Mouse (Mus musculus) liver, embryonic 16.5 days (tissue): ENCODE data around the gene Dgkd. TPM values are rescaled to one million over a fixed set of nuclear protein-coding genes. Genes with fewer than 3 reads are reported as not detected.
A peak's percentile ranks its signal among the peaks of the same experiment; 100 is the strongest.
"Not testable (repeated sequence)": the region's sequence is repeated elsewhere in the genome, so short reads cannot be mapped to it uniquely, and the experiment has no call there.

Source experiments
- ATAC-seq: fragments of 200-750 bp; cut with Nextera tagmentation; 2 replicates; pipeline ENCODE4 v1.8.0; 2017; ENCODE audit warnings: low read depth, mild to moderate bottlenecking, moderate number of reproducible peaks, moderate library complexity
- H3K27ac ChIP-seq: fragments of 300-500 bp; sonication (generic); 2 replicates; pipeline ENCODE4 v1.5.1; 2014; ENCODE audit warnings: mild to moderate bottlenecking, low read length
- H3K27me3 ChIP-seq: fragments of 300-500 bp; sonication (generic); 2 replicates; pipeline ENCODE4 v1.6.1; 2014; ENCODE audit warnings: low read depth, low read length, mixed read lengths; ENCODE audit not compliant: control insufficient read depth, insufficient read depth
- H3K36me3 ChIP-seq: fragments of 300-500 bp; sonication (generic); 2 replicates; pipeline ENCODE4 v1.6.1; 2014; ENCODE audit warnings: mild to moderate bottlenecking; ENCODE audit not compliant: control insufficient read depth, insufficient read depth
- H3K4me1 ChIP-seq: fragments of 300-500 bp; sonication (generic); 2 replicates; pipeline ENCODE4 v1.6.1; 2014; ENCODE audit warnings: low read depth, low read length, mixed read lengths; ENCODE audit not compliant: control insufficient read depth
- H3K4me2 ChIP-seq: fragments of 300-500 bp; sonication (generic); 2 replicates; pipeline ENCODE4 v1.6.1; 2014; ENCODE audit warnings: low read depth, low read length, mixed read lengths
- H3K4me3 ChIP-seq: fragments of 300-500 bp; sonication (generic); 2 replicates; pipeline ENCODE4 v1.5.1; 2014; ENCODE audit warnings: low read depth, mild to moderate bottlenecking, low read length
- H3K9ac ChIP-seq: fragments of 300-500 bp; sonication (generic); 2 replicates; pipeline ENCODE4 v1.6.1; 2014; ENCODE audit warnings: low read depth, low read length
- H3K9me3 ChIP-seq: fragments of 300-500 bp; sonication (generic); replicated peaks from 2 replicates; pipeline ENCODE4 v1.6.1; 2016; ENCODE audit warnings: low read length; ENCODE audit not compliant: control insufficient read depth
- WGBS: fragments of 180-500 bp; shearing (Covaris S2); extraction: QIAGEN DNeasy Blood & Tissue Kit; methylation state at CpG from one replicate; pipeline ENCODE4 v1.1.7; 2014; ENCODE audit not compliant: insufficient replicate concordance; 5-methylcytosine and 5-hydroxymethylcytosine counted together
- polyA plus RNA-seq: library from polyadenylated mRNA; unstranded; fragments of >200 nt; fragmentation: Nextera tagmentation; extraction: Ambion mirVana; gene quantifications from 2 replicates; pipeline ENCODE4 v1.2.1, GENCODE M21; 2015

Gene Dgkd
- polyA plus RNA-seq, 1 experiment from 2014 or later = 11.9 TPM

GRCm38 (mm10) chr1:87825991-87826390 lies 27.1 kb upstream of the Dgkd start:
- Histone ChIP-seq H3K4me2 (no peak overlapping the region), H3K27ac (no peak overlapping the region), H3K9me3 (no peaks in the 10 kb centered on the region), H3K4me1 (peaks cover 4% of the 10 kb centered on the region), H3K9ac (no peak overlapping the region), H3K36me3 (no peaks in the 10 kb centered on the region), H3K27me3 (no peaks in the 10 kb centered on the region), H3K4me3 (no peak overlapping the region)
- WGBS = 65% methylated on average over 6 of the region's 6 CpGs
- ATAC-seq = no peak

GRCm38 (mm10) chr1:87826474-87826873 lies 26.6 kb upstream of the Dgkd start:
- Histone ChIP-seq H3K9me3 (no peaks in the 10 kb centered on the region), H3K4me1 (peaks cover 4% of the 10 kb centered on the region), H3K4me2 (no peak overlapping the region), H3K4me3 (no peak overlapping the region), H3K27me3 (no peaks in the 10 kb centered on the region), H3K9ac (no peak overlapping the region), H3K27ac (no peak overlapping the region), H3K36me3 (no peaks in the 10 kb centered on the region)
- no peak for ATAC-seq
- WGBS = 47% methylated on average over 2 of the region's 2 CpGs

GRCm38 (mm10) chr1:87827476-87827875 lies 25.6 kb upstream of the Dgkd start:
- not testable (repeated sequence) for H3K4me2 ChIP-seq, H3K9ac ChIP-seq, H3K27ac ChIP-seq, ATAC-seq, H3K4me1 ChIP-seq, H3K27me3 ChIP-seq, H3K36me3 ChIP-seq, H3K9me3 ChIP-seq, H3K4me3 ChIP-seq
- 59% methylated on average over 1 of the region's 1 CpGs for WGBS

GRCm38 (mm10) chr1:87828185-87828584 lies 24.9 kb upstream of the Dgkd start:
- Histone ChIP-seq H3K27me3 (no peaks in the 10 kb centered on the region), H3K9ac (no peak overlapping the region), H3K36me3 (no peaks in the 10 kb centered on the region), H3K4me3 (no peak overlapping the region), H3K27ac (no peak overlapping the region), H3K4me1 (peaks cover 4% of the 10 kb centered on the region), H3K9me3 (no peaks in the 10 kb centered on the region), H3K4me2 (no peak overlapping the region)
- 17% methylated on average over 9 of the region's 9 CpGs for WGBS
- no peak for ATAC-seq

GRCm38 (mm10) chr1:87828926-87829580 lies 24.0 kb upstream of the Dgkd start:
- 25% methylated on average over 7 of the region's 7 CpGs for WGBS
- Histone ChIP-seq H3K9me3 (no peaks in the 10 kb centered on the region), H3K27ac (peak overlapping the region; percentile 31; the same call in 1 of the 2 replicates), H3K4me3 (no peak overlapping the region), H3K4me1 (peaks cover 4% of the 10 kb centered on the region), H3K27me3 (no peaks in the 10 kb centered on the region), H3K9ac (no peak overlapping the region), H3K36me3 (no peaks in the 10 kb centered on the region), H3K4me2 (no peak overlapping the region)
- no peak for ATAC-seq

GRCm38 (mm10) chr1:87829621-87830211 lies 23.4 kb upstream of the Dgkd start:
- H3K4me2 ChIP-seq = no peak overlapping the region
- H3K27ac ChIP-seq = peak overlapping the region; percentile 31; the same call in 1 of the 2 replicates
- peak; percentile 35 for ATAC-seq

GRCm38 (mm10) chr1:87836453-87836852 lies 16.6 kb upstream of the Dgkd start:
- H3K9me3 ChIP-seq = no peaks in the 10 kb centered on the region

More at GRCm38 (mm10) chr1:87829621-87830211, 23.4 kb upstream of the Dgkd start:
- peaks cover 4% of the 10 kb centered on the region for H3K4me1 ChIP-seq
- no peaks in the 10 kb centered on the region for H3K36me3 ChIP-seq
- no peaks in the 10 kb centered on the region for H3K9me3 ChIP-seq
- 27% methylated on average over 6 of the region's 6 CpGs for WGBS
- no peaks in the 10 kb centered on the region for H3K27me3 ChIP-seq
- no peak overlapping the region for H3K9ac ChIP-seq
- no peak overlapping the region for H3K4me3 ChIP-seq

GRCm38 (mm10) chr1:87837018-87837417 lies 16.1 kb upstream of the Dgkd start:
- no peak for ATAC-seq

More at GRCm38 (mm10) chr1:87836453-87836852, 16.6 kb upstream of the Dgkd start:
- ATAC-seq = no peak
- WGBS = 54% methylated on average over 1 of the region's 1 CpGs
- no peak overlapping the region for H3K9ac ChIP-seq
- no peak overlapping the region for H3K4me3 ChIP-seq
- no peaks in the 10 kb centered on the region for H3K27me3 ChIP-seq
- no peaks in the 10 kb centered on the region for H3K4me1 ChIP-seq
- H3K36me3 ChIP-seq = no peaks in the 10 kb centered on the region
- H3K4me2 ChIP-seq = no peak overlapping the region
- H3K27ac ChIP-seq = no peak overlapping the region

GRCm38 (mm10) chr1:87840411-87841208 lies 12.5 kb upstream of the Dgkd start:
- H3K27ac ChIP-seq = no peak overlapping the region
- 53% methylated on average over 11 of the region's 11 CpGs for WGBS
- H3K4me2 ChIP-seq = no peak overlapping the region
- ATAC-seq = no peak
- no peaks in the 10 kb centered on the region for H3K27me3 ChIP-seq
- no peaks in the 10 kb centered on the region for H3K9me3 ChIP-seq
- H3K4me1 ChIP-seq = no peaks in the 10 kb centered on the region
- H3K36me3 ChIP-seq = no peaks in the 10 kb centered on the region
- no peak overlapping the region for H3K4me3 ChIP-seq
- H3K9ac ChIP-seq = no peak overlapping the region

More at GRCm38 (mm10) chr1:87837018-87837417, 16.1 kb upstream of the Dgkd start:
- H3K9ac ChIP-seq = no peak overlapping the region
- no peaks in the 10 kb centered on the region for H3K27me3 ChIP-seq
- H3K36me3 ChIP-seq = no peaks in the 10 kb centered on the region
- whole genome bisulfite sequencing = 49% methylated on average over 5 of the region's 5 CpGs
- H3K4me1 ChIP-seq = no peaks in the 10 kb centered on the region
- no peak overlapping the region for H3K4me2 ChIP-seq
- no peak overlapping the region for H3K4me3 ChIP-seq
- H3K27ac ChIP-seq = no peak overlapping the region
- H3K9me3 ChIP-seq = no peaks in the 10 kb centered on the region
